Mouse (Mus musculus): ENCODE data around the gene Idh3g.

- TF ChIP-seq CTCF (IDR thresholded peaks at IDR 0.05; ENCODE audit: extremely low read depth, insufficient read depth, insufficient read length, insufficient replicate concordance) (no peak), POLR2A (IDR thresholded peaks at IDR 0.05; ENCODE audit: low read depth, low read length) (no peak)
These were observed 28.4 kb upstream of the Idh3g start for GRCm38 (mm10) chrX:73815072-73815471.
